Mouse (Mus musculus): Measurements from ENCODE around the gene Fgfr2.

- TF ChIP-seq POLR2A (IDR thresholded peaks at IDR 0.05; ENCODE audit: insufficient read length, low read depth) (no peak), MAX (IDR thresholded peaks at IDR 0.05; ENCODE audit: low read depth) (no peak), E2F4 (IDR thresholded peaks at IDR 0.05; ENCODE audit: insufficient read depth) (no peak), MYOG (IDR thresholded peaks at IDR 0.05; ENCODE audit: control insufficient read depth in 1 of 3, insufficient read depth in 1 of 3, insufficient read length in 2 of 3, low read depth in 2 of 3) (no peak), POLR2AphosphoS2 (IDR thresholded peaks at IDR 0.05; ENCODE audit: insufficient read length, low read depth) (no peak), TCF3 (IDR thresholded peaks at IDR 0.05; ENCODE audit: insufficient read length, low read depth) (no peak), MYOD1 (IDR thresholded peaks at IDR 0.05; ENCODE audit: control insufficient read depth in 1 of 3, insufficient read length in 2 of 3, low read depth in 2 of 3) (no peak), TCF12 (IDR thresholded peaks at IDR 0.05; ENCODE audit: insufficient read depth, poor library complexity, severe bottlenecking) (no peak), USF1 (IDR thresholded peaks at IDR 0.05; ENCODE audit: low read depth) (no peak), REST (IDR thresholded peaks at IDR 0.05; ENCODE audit: insufficient read depth, insufficient read length) (no peak)
These were observed 83.4 kb downstream of the Fgfr2 start for GRCm38 (mm10) chr7:133039556-133040255.
